Mouse (Mus musculus): ENCODE results near the gene Agmo. TPM values are rescaled to one million over a fixed set of nuclear protein-coding genes. Genes with fewer than 3 reads are reported as not detected.

Gene Agmo
- total RNA-seq, 1 experiment from 2014 or later: 16.9 TPM

GRCm38 (mm10) chr12:37426750-37427149, 185.3 kb downstream of the Agmo start:
- DNase-seq: no peak

- no peak for DNase-seq
Observed at GRCm38 (mm10) chr12:37434466-37434865, 193.0 kb downstream of the Agmo start.

- no peak for DNase-seq
Observed at GRCm38 (mm10) chr12:37442486-37443013, 201.1 kb downstream of the Agmo start.

GRCm38 (mm10) chr12:37445255-37445654, 203.8 kb downstream of the Agmo start:
- DNase-seq: no peak

- no peak for DNase-seq
Observed at GRCm38 (mm10) chr12:37449597-37449996, 208.2 kb downstream of the Agmo start.

- peak; percentile 56 for DNase-seq
Observed at GRCm38 (mm10) chr12:37450366-37451156, 209.1 kb downstream of the Agmo start.

GRCm38 (mm10) chr12:37471631-37472030, 230.2 kb downstream of the Agmo start:
- DNase-seq: no peak

GRCm38 (mm10) chr12:37476849-37477248, 235.4 kb downstream of the Agmo start:
- DNase-seq: no peak

GRCm38 (mm10) chr12:37487991-37488390, 246.6 kb downstream of the Agmo start:
- no peak for DNase-seq

GRCm38 (mm10) chr12:37498871-37499270, 257.4 kb downstream of the Agmo start:
- no peak for DNase-seq

GRCm38 (mm10) chr12:37507406-37507805, 266.0 kb downstream of the Agmo start:
- DNase-seq: no peak

GRCm38 (mm10) chr12:37507826-37508225, 266.4 kb downstream of the Agmo start:
- DNase-seq: no peak

GRCm38 (mm10) chr12:37521772-37522171, 280.3 kb downstream of the Agmo start:
- DNase-seq: no peak

- no peak for DNase-seq
Observed at GRCm38 (mm10) chr12:37524662-37525061, 283.2 kb downstream of the Agmo start.

GRCm38 (mm10) chr12:37540994-37541393, 299.6 kb downstream of the Agmo start:
- DNase-seq: no peak

- DNase-seq: no peak
Observed at GRCm38 (mm10) chr12:37558284-37558683, 316.8 kb downstream of the Agmo start.

- DNase-seq: no peak
Observed at GRCm38 (mm10) chr12:37565882-37566596, 324.6 kb downstream of the Agmo start.

GRCm38 (mm10) chr12:37571922-37572321, 330.5 kb downstream of the Agmo start:
- DNase-seq: no peak

GRCm38 (mm10) chr12:37582777-37583176, 341.3 kb downstream of the Agmo start:
- DNase-seq: no peak

GRCm38 (mm10) chr12:37592853-37593252, 351.4 kb downstream of the Agmo start:
- no peak for DNase-seq

- DNase-seq: no peak
Observed at GRCm38 (mm10) chr12:37612837-37613236, 371.4 kb downstream of the Agmo start.

GRCm38 (mm10) chr12:37614769-37615168, 373.3 kb downstream of the Agmo start:
- DNase-seq: no peak

- no peak for DNase-seq
Observed at GRCm38 (mm10) chr12:37624078-37624477, 382.6 kb downstream of the Agmo start.

All from adrenal gland, postnatal 14 days (tissue).